Mouse (Mus musculus): ENCODE results near the gene Rhog.
"Not testable (repeated sequence)": the region's sequence is repeated elsewhere in the genome, so short reads cannot be mapped to it uniquely, and the experiment has no call there.

Gene Rhog

GRCm38 (mm10) chr7:102255954-102256353 lies at the start of gene Rhog:
Rhog (minus strand) TSS chr7:102256054.
- DNase-seq (ENCODE audit: low read depth, low spot score) = no peak

GRCm38 (mm10) chr7:102305596-102305995 lies 49.7 kb upstream of the Rhog start:
- no peak for DNase-seq (ENCODE audit: low read depth, low spot score)

GRCm38 (mm10) chr7:102302471-102302870 lies 46.6 kb upstream of the Rhog start:
- no peak for DNase-seq (ENCODE audit: low read depth, low spot score)

- no peak for DNase-seq (ENCODE audit: low read depth, low spot score)
Observed at GRCm38 (mm10) chr7:102300761-102301160, 44.9 kb upstream of the Rhog start.

- no peak for DNase-seq (ENCODE audit: low read depth, low spot score)
Observed at GRCm38 (mm10) chr7:102293234-102293633, 37.4 kb upstream of the Rhog start.

GRCm38 (mm10) chr7:102292228-102292627 lies 36.4 kb upstream of the Rhog start:
- no peak for DNase-seq (ENCODE audit: low read depth, low spot score)

GRCm38 (mm10) chr7:102289466-102289865 lies 33.6 kb upstream of the Rhog start:
- DNase-seq (ENCODE audit: low read depth, low spot score) = no peak

GRCm38 (mm10) chr7:102282261-102282660 lies 26.4 kb upstream of the Rhog start:
- DNase-seq (ENCODE audit: low read depth, low spot score) = no peak

GRCm38 (mm10) chr7:102281403-102281802 lies 25.5 kb upstream of the Rhog start:
- DNase-seq (ENCODE audit: low read depth, low spot score) = no peak

GRCm38 (mm10) chr7:102272422-102272948 lies 16.6 kb upstream of the Rhog start:
- no peak for DNase-seq (ENCODE audit: low read depth, low spot score)

GRCm38 (mm10) chr7:102268395-102268748 lies 12.5 kb upstream of the Rhog start:
- no peak for DNase-seq (ENCODE audit: low read depth, low spot score)

- DNase-seq (ENCODE audit: low read depth, low spot score) = peak; percentile 62
Observed at GRCm38 (mm10) chr7:102267601-102268394, 11.9 kb upstream of the Rhog start, which contains the start of gene Stim1. Stim1 (plus strand) TSS chr7:102267806.

GRCm38 (mm10) chr7:102267113-102267579 lies 11.3 kb upstream of the Rhog start:
- DNase-seq (ENCODE audit: low read depth, low spot score) = peak; percentile 79

- DNase-seq (ENCODE audit: low read depth, low spot score) = no peak
Observed at GRCm38 (mm10) chr7:102266401-102267042, 10.7 kb upstream of the Rhog start.

GRCm38 (mm10) chr7:102266021-102266400 lies 10.2 kb upstream of the Rhog start:
- DNase-seq (ENCODE audit: low read depth, low spot score) = not testable (repeated sequence)

- DNase-seq (ENCODE audit: low read depth, low spot score) = no peak
Observed at GRCm38 (mm10) chr7:102263020-102263419, 7.2 kb upstream of the Rhog start.

- DNase-seq (ENCODE audit: low read depth, low spot score) = no peak
Observed at GRCm38 (mm10) chr7:102260518-102260917, 4.7 kb upstream of the Rhog start.

- DNase-seq (ENCODE audit: low read depth, low spot score) = no peak
Observed at GRCm38 (mm10) chr7:102259716-102260479, 4.0 kb upstream of the Rhog start.

GRCm38 (mm10) chr7:102258753-102259152 lies 2.9 kb upstream of the Rhog start:
- DNase-seq (ENCODE audit: low read depth, low spot score) = no peak

GRCm38 (mm10) chr7:102258189-102258588 lies 2.3 kb upstream of the Rhog start:
- DNase-seq (ENCODE audit: low read depth, low spot score) = peak; percentile 73

- DNase-seq (ENCODE audit: low read depth, low spot score) = no peak
Observed at GRCm38 (mm10) chr7:102256636-102257035, 782 bp upstream of the Rhog start.

- no peak for DNase-seq (ENCODE audit: low read depth, low spot score)
Observed at GRCm38 (mm10) chr7:102253631-102254030, 2.2 kb downstream of the Rhog start.
